Mouse (Mus musculus) layer of hippocampus, adult 6 months (tissue): Measurements from ENCODE around the gene Zfp9. TPM values are rescaled to one million over a fixed set of nuclear protein-coding genes. Genes with fewer than 3 reads are reported as not detected.

Experiments
- long read RNA-seq, 2 experiments: library from polyadenylated mRNA; unstranded; transcript quantifications; one replicate each; pipeline ENCODE4 v2.0.0; 2019 to 2020
- microRNA-seq: library from miRNA; unstranded; fragments of <30 nt; microRNA quantifications from one replicate; pipeline ENCODE4 v1.2.0, GENCODE M21; 2020
- polyA plus RNA-seq: library from polyadenylated mRNA; unstranded; fragments of <200 nt; fragmentation: Nextera tagmentation; gene quantifications from 2 replicates; pipeline ENCODE4 v1.2.3, GENCODE M21; 2021

The Zfp9 gene
- polyA plus RNA-seq: 3.3 and 4.2 TPM in 2 replicates
- long read RNA-seq, experiment 1, partial matches to known transcripts: 0 of 3 reads
- long read RNA-seq, experiment 1, other reads (novel, unspliced or antisense): 3 of 3 reads
- long read RNA-seq, experiment 2, partial matches to known transcripts: 4 of 6 reads
- long read RNA-seq, experiment 2, other reads (novel, unspliced or antisense): 0 of 6 reads

GRCm38 (mm10) chr6:118478957-118479708 is at the start of gene Zfp9:
TSS of gene Zfp9 (minus strand) at chr6:118479320.

GRCm38 (mm10) chr6:118455042-118455631 is 24.0 kb downstream of the Zfp9 start, which contains the start of gene Zfp248:
TSS of gene Zfp248 (minus strand) at chr6:118455528.

DNA sequence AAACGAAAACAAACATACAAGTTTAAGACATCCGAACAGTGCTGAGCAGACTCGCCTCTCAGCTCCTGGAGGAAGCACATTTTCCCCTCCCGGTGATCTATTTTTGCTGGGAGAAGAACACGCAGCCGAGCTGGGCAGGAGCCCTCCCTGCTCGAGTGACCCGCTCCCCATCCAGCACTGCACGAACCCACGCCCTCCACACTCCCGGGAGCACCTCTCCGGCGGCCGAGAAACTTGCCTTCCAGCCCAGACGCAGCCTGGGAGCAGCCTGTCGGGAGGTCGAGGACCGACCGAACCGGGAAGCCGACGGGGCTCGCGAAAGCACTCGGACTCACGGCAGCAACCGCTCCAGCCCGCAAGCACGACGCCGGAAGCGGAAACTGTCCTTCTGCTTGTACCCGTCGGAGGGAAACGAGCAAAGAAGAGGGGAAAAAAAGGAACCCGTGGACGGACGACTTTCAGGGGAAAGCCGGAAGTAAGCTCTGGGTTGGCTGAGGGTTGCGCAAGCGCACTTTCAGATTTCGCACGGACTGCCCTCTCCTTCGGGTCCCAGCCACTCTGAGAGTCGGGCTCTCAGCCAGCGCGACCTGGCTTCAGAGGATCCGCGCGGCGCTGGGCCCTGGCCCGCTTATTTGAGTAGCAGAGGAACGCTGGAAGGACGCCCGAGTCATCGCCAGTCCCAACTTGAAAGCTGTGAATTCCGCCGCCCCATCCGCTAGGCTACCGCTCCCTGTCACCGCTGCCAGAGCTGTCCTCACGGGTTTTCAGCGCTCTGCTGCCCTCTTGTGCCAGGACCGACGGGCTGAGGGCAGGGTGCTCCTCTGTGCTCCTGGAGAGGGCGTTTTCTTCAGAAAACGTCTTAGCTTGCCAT is 59.8 kb downstream of the Zfp9 start, which contains the start of gene Bms1:
Gene Bms1 (minus strand): TSS at position 425 of the 871 bp plus-strand sequence.

Small RNA genes within 50 kb of the gene (microRNA-seq; reads per million reads assigned to microRNA genes)
- not detected for gene Gm25953

Other genes starting within 250 kb of the Zfp9 start
- 4.0 and 5.0 TPM in 2 replicates for gene Bms1, start 59.8 kb downstream of the Zfp9 start, polyA plus RNA-seq
- 5.6 and 5.7 TPM in 2 replicates for gene Zfp248, start 23.8 kb downstream of the Zfp9 start, polyA plus RNA-seq
- 3.7 and 3.9 TPM in 2 replicates for gene Ankrd26, start 82.9 kb upstream of the Zfp9 start, polyA plus RNA-seq